Mouse (Mus musculus) embryonic stem cell, embryonic (primary cell): ENCODE results near the gene Tarm1.

Experiments
- CTCF ChIA-PET, 4 experiments: fragments of 300-600 bp in 2 of 4; fragments of 350-600 bp in 2 of 4; sonication (Branson Sonifier 250); formaldehyde crosslinking; loops; one replicate each; lab custom pipeline; 2022; ENCODE audit warnings: inconsistent platforms in 2 of 4; lab: Charles Lee
- POLR2A ChIA-PET, 4 experiments: fragments of 300-600 bp in 2 of 4; fragments of 350-600 bp in 2 of 4; sonication (Branson Sonifier 250); formaldehyde crosslinking; loops; one replicate each; lab custom pipeline; 2022; ENCODE audit warnings: antibody characterized with exemption in 4 of 4, inconsistent platforms in 1 of 4; lab: Charles Lee

Gene Tarm1

DNA sequence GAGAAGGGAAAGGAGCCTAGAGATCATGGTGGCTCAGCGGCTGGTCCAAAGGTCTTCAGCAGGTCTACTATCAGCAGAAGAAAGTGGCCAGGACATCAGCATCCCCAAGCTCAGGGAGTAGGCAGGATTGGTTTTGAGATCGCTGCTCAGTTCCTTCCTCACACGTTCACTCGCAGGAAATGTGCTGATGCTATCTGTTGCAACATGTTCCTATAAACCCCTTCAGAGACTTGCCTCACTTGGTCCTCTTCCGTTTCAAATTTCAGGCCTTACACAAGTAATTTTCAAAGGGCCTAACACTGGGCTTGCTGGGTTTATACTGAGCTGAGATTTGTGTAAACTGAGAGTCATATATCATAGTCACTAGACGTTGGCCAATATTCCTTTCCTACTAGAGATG is at the start of gene Tarm1:
TSS of gene Tarm1 (minus strand) at position 186 of the 400 bp plus-strand sequence.
- CTCF ChIA-PET = no interaction called here
- POLR2A ChIA-PET = interaction anchor here in 2 of 4 experiments (0.6 to 1.8 kb wide), 16 partner anchors 8 to 662 kb away, joined by 3 to 6 read pairs (median 3); partner anchors contain the start of genes Cacng6 (in 1 of the 2) and Cdc42ep5 (in 1 of the 2)

DNA sequence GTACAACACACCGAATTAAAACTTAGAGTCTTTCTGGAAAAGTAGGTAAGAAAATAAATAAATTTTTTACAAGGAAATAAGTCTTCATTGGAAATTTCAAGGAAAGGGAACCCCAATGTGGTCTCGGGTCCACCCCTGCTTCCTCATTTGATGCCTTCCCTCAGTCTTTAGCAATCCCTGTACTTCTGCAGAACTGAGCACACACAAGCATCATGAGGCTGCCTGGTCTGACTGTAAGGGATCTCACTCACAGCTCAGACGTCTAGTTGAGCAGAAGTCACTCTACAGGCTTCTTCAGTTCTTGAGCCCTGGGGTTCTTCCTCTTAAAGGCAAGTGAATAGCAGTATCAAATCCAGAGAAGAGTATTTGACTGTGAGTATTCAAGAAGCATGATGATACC is 3.5 kb upstream of the Tarm1 start:
- ChIA-PET CTCF (no interaction called here), POLR2A (interaction anchor here in 1 of 4 experiments (0.7 kb wide), 2 partner anchors 85 to 92 kb away, joined by 3 read pairs; no protein-coding TSS in a partner anchor)

- CTCF ChIA-PET = interaction anchor here in 1 of 4 experiments (1.1 kb wide), 1 partner anchor 180 kb away, joined by 4 read pairs; no protein-coding TSS in a partner anchor
- POLR2A ChIA-PET = interaction anchor here in 2 of 4 experiments (0.7 to 1.7 kb wide), 4 partner anchors 26 to 848 kb away, joined by 3 to 6 read pairs (median 4); no protein-coding TSS in a partner anchor
Observed at GRCm38 (mm10) chr7:3500406-3500805, 2.0 kb downstream of the Tarm1 start.

GRCm38 (mm10) chr7:3481948-3482608 is 20.3 kb downstream of the Tarm1 start:
- ChIA-PET CTCF (no interaction called here), POLR2A (interaction anchor here in 1 of 4 experiments (0.8 kb wide), 1 partner anchor 11 kb away, joined by 3 read pairs; no protein-coding TSS in a partner anchor)

DNA sequence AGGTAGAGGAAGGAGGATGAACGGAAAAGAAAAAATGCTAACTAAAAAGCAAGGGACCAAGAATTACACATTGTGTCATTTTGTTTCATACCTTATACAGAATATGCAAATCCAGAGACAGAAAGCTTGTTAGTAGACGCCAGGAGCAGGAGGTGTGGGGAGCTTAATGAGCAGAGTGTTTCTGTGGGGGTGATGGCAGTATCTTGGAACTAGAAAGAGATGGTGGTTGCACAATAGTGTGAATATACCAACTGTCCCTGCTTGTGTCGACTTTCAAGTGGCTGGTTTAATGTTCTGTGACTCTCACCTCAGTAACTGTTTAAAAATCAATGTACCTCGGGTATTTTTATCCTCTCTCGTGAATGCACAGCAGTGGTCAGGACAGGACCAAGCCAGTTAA is 25.7 kb downstream of the Tarm1 start:
- POLR2A ChIA-PET = interaction anchor here in 3 of 4 experiments (0.8 to 3.6 kb wide), 12 partner anchors 8 to 216 kb away, joined by 3 to 32 read pairs (median 3); partner anchors contain the start of genes Tsen34 (in 2 of the 3) and Cnot3 (in 1 of the 3)

DNA sequence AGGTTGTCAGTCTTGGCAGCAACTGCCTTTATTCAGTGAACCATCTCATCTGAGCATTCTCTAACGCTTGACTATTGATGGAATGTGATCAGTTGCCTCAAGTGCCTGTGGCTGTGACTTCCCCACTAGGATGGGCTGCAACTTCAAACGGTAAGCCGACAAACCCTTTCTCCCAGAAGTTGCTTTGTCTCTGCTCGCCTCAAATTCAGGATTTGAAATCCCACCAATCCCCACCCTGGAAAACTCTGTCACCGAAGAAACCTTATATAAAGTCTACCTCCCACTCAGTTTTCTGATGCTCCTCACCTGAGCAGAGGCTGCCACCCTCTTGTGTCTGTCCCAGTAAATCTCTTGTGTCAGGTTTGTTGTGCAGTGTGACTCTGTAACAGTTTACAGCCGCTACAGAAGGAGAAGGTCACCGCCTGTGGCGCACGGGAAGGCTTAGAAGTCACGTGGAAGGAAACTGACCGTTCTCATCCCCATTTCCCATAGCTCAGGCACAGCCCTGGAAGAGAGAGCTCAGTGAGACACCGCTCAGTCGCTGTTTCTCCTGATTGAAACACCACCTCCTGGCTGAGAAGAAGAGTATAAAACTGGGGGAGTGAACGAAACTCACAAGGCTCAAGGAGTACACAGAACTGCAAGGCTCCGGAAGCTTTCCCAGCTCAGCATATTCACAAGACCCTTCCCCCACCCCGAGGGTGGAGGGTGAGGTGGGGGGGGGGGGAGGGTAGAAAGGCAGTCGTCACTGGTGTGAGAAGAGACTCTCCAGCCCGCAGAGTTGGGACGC is 27.9 kb downstream of the Tarm1 start:
- CTCF ChIA-PET = interaction anchor here (0.6 to 2.0 kb wide), 14 partner anchors 21 to 649 kb away, joined by 3 to 10 read pairs (median 4); no protein-coding TSS in a partner anchor
- POLR2A ChIA-PET = interaction anchor here in 3 of 4 experiments (0.6 to 3.6 kb wide), 58 partner anchors 10 to 975 kb away, joined by 3 to 32 read pairs (median 4); partner anchors contain the start of genes Tsen34 (in 2 of the 3), Cacng6 (in 1 of the 3), Cnot3 (in 1 of the 3) and Leng1 (in 1 of the 3)

More for the DNA sequence above, 25.7 kb downstream of the Tarm1 start:
- CTCF ChIA-PET = no interaction called here

DNA sequence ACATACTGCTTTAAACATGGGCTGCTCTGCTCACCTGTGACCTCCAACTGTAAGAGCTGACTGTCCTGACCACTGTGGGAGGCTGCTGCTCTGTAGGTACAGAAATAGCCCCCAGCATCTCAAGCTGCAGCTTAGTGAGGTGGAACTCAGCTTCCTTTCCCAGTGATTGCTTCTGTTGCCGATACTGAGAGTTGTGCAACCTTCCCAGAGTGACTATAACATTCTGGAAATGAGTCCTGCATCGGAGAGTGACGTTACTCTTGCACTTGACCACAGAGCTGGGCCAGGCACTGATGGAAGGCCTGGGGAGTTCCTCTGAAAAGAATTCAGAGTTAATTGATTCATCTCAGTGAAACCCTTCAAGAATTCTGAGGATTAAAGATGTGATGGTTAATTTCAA is 29.6 kb downstream of the Tarm1 start:
- ChIA-PET CTCF (no interaction called here), POLR2A (interaction anchor here in 2 of 4 experiments (0.5 to 2.6 kb wide), 8 partner anchors 12 to 42 kb away, joined by 3 to 12 read pairs (median 4); partner anchors contain the start of gene Tarm1 (in 1 of the 2))

- ChIA-PET POLR2A (interaction anchor here in 1 of 4 experiments (0.9 to 1.2 kb wide), 2 partner anchors 20 to 45 kb away, joined by 3 read pairs; partner anchors contain the start of gene Cacng6), CTCF (interaction anchor here in 1 of 4 experiments (0.6 kb wide), 1 partner anchor 29 kb away, joined by 8 read pairs; no protein-coding TSS in a partner anchor)
Observed at GRCm38 (mm10) chr7:3468614-3469013, 33.8 kb downstream of the Tarm1 start.

DNA sequence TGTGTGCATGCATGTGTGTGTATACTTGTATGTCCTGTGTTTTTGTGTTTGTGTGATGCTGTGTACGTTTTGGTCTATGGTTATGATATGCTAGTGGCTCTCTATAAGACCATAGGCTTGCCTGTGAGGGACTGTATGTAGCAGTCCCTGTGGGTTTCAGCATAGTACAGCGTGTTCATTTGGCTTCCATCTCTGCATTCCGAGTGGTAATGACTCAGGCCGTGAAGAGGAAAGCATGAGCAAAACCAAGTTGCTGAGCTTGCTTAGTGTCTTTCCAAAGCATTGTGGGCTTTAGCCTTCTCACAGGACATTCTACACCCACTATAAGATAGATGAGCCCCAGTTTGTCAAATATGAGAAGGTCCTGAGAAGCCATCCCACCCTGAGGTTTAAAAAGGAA is 39.1 kb downstream of the Tarm1 start:
- CTCF ChIA-PET = interaction anchor here in 1 of 4 experiments (0.6 kb wide), 1 partner anchor 24 kb away, joined by 3 read pairs; no protein-coding TSS in a partner anchor
- POLR2A ChIA-PET = interaction anchor here in 1 of 4 experiments (0.6 to 1.5 kb wide), 6 partner anchors 11 to 124 kb away, joined by 4 to 9 read pairs (median 5); no protein-coding TSS in a partner anchor

DNA sequence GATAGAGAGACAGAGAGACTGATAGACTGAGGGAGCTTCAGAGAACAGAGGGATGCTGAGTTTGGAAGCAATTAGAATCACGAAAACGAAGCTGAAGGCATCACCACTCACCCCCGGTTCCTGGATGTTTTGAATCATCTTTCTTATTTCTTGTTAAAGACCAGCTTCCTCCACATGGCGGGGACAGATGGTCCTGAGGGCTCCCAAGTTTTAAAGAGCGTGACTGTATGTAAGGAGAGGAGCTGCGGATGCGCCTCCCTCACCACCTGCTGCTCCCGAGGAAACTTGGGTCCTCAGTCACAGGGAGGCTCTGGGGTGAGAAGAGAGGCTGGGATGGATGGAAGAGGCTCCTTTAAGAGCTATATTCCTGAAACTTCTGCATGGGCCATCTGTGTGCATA is 42.2 kb downstream of the Tarm1 start:
- ChIA-PET POLR2A (interaction anchor here in 2 of 4 experiments (0.5 to 3.8 kb wide), 10 partner anchors 9 to 236 kb away, joined by 3 to 16 read pairs (median 4); no protein-coding TSS in a partner anchor), CTCF (interaction anchor here in 1 of 4 experiments (0.5 to 1.6 kb wide), 2 partner anchors 12 to 63 kb away, joined by 3 to 5 read pairs; no protein-coding TSS in a partner anchor)

DNA sequence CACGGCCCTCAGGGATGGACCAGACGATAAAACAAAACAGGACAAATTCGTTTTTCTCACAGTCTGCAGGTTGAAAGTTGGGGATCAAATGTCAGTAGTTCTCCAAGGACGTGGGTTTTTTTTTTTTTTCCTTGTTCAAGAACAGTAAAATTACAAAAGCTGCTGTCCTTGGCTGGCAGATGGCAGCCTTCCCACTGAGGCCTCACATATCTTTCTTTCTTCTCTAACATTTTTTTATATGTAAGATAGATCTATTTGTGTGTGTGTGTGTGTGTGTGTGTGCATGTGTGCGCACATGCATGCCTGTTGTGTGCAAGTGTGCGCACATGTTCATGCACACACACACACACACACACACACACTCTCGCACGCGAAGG is 44.6 kb downstream of the Tarm1 start:
- CTCF ChIA-PET = interaction anchor here in 3 of 4 experiments (0.7 to 1.2 kb wide), 3 partner anchors 14 to 87 kb away, joined by 4 to 7 read pairs (median 5); no protein-coding TSS in a partner anchor
- POLR2A ChIA-PET = interaction anchor here in 2 of 4 experiments (0.5 to 3.8 kb wide), 6 partner anchors 7 to 235 kb away, joined by 3 to 16 read pairs (median 4); partner anchors contain the start of gene Tsen34 (in 1 of the 2)

GRCm38 (mm10) chr7:3457111-3457840 is 45.1 kb downstream of the Tarm1 start:
- ChIA-PET CTCF (interaction anchor here in 3 of 4 experiments (0.7 to 1.2 kb wide), 3 partner anchors 14 to 87 kb away, joined by 4 to 7 read pairs (median 5); no protein-coding TSS in a partner anchor), POLR2A (interaction anchor here in 2 of 4 experiments (0.5 to 1.6 kb wide), 6 partner anchors 17 to 235 kb away, joined by 3 to 5 read pairs (median 3); partner anchors contain the start of gene Tsen34 (in 1 of the 2))

DNA sequence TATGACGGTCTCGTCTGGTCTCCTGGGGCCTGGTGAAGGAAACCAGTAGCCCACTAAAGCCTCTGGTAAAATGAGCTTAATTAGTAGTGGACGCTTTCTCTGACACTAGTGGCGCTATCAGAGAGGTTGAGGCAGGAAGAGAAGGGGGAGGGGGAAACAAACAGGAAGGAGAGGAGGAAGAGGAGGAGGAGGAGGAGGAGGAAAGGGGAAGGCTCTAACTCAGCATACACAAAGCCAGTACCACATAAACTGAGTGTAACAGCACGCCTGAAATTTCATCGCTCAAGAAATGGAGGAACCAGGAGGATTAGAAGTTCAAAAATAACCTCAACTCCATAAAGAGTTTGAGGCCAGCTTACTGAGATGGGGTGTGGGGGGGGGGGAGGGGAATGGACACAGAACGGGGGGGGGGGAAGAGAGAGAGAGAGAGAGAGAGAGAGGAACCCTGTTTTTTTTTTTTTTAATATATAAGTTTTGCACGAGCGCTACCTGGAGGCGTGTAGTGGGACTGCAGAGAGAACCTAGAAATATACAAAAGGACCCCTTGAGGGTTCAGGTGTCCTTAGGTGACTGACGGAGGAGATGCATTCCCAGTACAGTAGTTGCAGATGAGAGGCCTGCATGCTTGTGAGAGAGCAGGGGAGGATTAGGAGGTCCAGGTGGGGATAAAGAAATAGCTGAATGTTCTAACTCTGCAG is 48.8 kb downstream of the Tarm1 start:
- POLR2A ChIA-PET = interaction anchor here in 2 of 4 experiments (0.8 to 8.6 kb wide), 13 partner anchors 9 to 241 kb away, joined by 3 to 78 read pairs (median 6); partner anchors contain the start of gene Cacng6 (in 1 of the 2)
- CTCF ChIA-PET = interaction anchor here (0.5 to 1.9 kb wide), 18 partner anchors 13 to 1025 kb away, joined by 3 to 11 read pairs (median 3); partner anchors contain the start of genes Myadm (in 1 of the 4) and Prkcg (in 1 of the 4)

DNA sequence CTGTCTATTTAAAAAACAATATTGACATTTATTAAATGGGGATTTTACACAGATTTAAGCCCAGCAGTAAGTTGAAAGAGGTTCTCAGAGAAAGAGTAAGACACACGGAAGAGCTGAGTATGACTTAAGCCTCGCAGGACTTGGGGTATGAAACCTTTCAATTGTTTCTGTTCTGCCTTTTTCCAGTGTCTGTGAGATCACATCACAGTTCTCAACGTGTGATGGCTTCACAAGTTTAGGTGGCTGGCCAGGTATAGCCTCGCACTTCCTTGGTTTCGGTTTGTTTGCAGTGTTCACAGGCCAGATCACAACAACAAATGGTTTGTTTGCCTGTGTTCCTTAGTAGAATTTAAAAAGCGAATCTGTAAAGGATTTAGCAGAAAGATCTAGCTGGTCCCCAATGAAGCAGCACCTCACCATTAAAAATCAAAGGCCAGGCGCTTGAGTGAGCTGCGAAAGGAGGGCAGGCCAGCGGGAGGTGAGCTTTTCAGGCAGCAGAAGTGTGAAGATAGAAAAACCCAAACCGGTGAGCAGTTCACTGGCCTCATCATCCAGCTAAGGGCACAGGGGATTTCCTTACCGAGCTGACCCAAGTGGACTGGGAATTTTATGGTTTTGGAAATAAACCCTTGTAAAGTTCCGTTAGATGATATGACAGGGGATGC is 49.5 kb downstream of the Tarm1 start:
- CTCF ChIA-PET = interaction anchor here (0.5 to 1.9 kb wide), 15 partner anchors 13 to 1025 kb away, joined by 3 to 11 read pairs (median 4); no protein-coding TSS in a partner anchor
- POLR2A ChIA-PET = interaction anchor here (0.6 to 8.6 kb wide), 25 partner anchors 7 to 788 kb away, joined by 3 to 78 read pairs (median 4); partner anchors contain the start of genes Cacng6 (in 1 of the 4) and Mboat7 (in 1 of the 4)

- POLR2A ChIA-PET = interaction anchor here in 3 of 4 experiments (0.5 to 8.6 kb wide), 37 partner anchors 9 to 242 kb away, joined by 3 to 78 read pairs (median 4); partner anchors contain the start of genes Cacng6 (in 1 of the 3), Mboat7 (in 1 of the 3), Ndufa3 (in 1 of the 3) and Tsen34 (in 1 of the 3)
- CTCF ChIA-PET = interaction anchor here in 3 of 4 experiments (0.6 to 3.7 kb wide), 5 partner anchors 11 to 255 kb away, joined by 3 to 43 read pairs (median 4); no protein-coding TSS in a partner anchor
Observed at GRCm38 (mm10) chr7:3451161-3451560, 51.3 kb downstream of the Tarm1 start.
